Mouse (Mus musculus): ENCODE data around the gene Lypd3. TPM values are rescaled to one million over a fixed set of nuclear protein-coding genes. Genes with fewer than 3 reads are reported as not detected.
"Not testable (repeated sequence)": the region's sequence is repeated elsewhere in the genome, so short reads cannot be mapped to it uniquely, and the experiment has no call there.

Lypd3 gene
- polyA plus RNA-seq, 1 experiment from 2014 or later: 2.0 TPM

- Histone ChIP-seq H3K4me1 (ENCODE audit: control insufficient read depth, insufficient read depth, low read length) (peaks cover 9% of the 10 kb centered on the region; the same call in 1 of the 2 replicates), H3K36me3 (replicated peaks; ENCODE audit: control insufficient read depth, insufficient read depth, low read depth, low read length) (no peaks in the 10 kb centered on the region), H3K9ac (replicated peaks; ENCODE audit: low read length) (no peak overlapping the region), H3K27ac (replicated peaks; ENCODE audit: low read depth, low read length) (no peak overlapping the region), H3K4me3 (ENCODE audit: low read depth, low read length) (no peak overlapping the region), H3K9me3 (replicated peaks; ENCODE audit: control insufficient read depth, low read length) (no peaks in the 10 kb centered on the region), H3K4me2 (ENCODE audit: low read depth, low read length) (no peak overlapping the region), H3K27me3 (ENCODE audit: control insufficient read depth, insufficient read depth, low read length) (peaks cover 38% of the 10 kb centered on the region)
- 70% methylated on average over 13 of the region's 13 CpGs for WGBS
- DNase-seq (ENCODE audit: low spot score) (no peak), ATAC-seq (replicated peaks; ENCODE audit: insufficient number of reproducible peaks, low FRiP score, low TSS enrichment, low read depth) (no peak)
Measured at GRCm38 (mm10) chr7:24614816-24615215, 21.5 kb upstream of the Lypd3 start.

- WGBS: 79% methylated on average over 8 of the region's 8 CpGs
- no peak overlapping the region for H3K9ac ChIP-seq (replicated peaks; ENCODE audit: low read length)
- no peak overlapping the region for H3K4me2 ChIP-seq (ENCODE audit: low read depth, low read length)
- H3K4me1 ChIP-seq (ENCODE audit: control insufficient read depth, insufficient read depth, low read length): no peaks in the 10 kb centered on the region
- no peak overlapping the region for H3K27ac ChIP-seq (replicated peaks; ENCODE audit: low read depth, low read length)
- H3K27me3 ChIP-seq (ENCODE audit: control insufficient read depth, insufficient read depth, low read length): peaks cover 10% of the 10 kb centered on the region
- H3K4me3 ChIP-seq (ENCODE audit: low read depth, low read length): no peak overlapping the region
- DNase-seq (ENCODE audit: low spot score): no peak
- ATAC-seq (replicated peaks; ENCODE audit: insufficient number of reproducible peaks, low FRiP score, low TSS enrichment, low read depth): no peak
- no peaks in the 10 kb centered on the region for H3K9me3 ChIP-seq (replicated peaks; ENCODE audit: control insufficient read depth, low read length)
- no peaks in the 10 kb centered on the region for H3K36me3 ChIP-seq (replicated peaks; ENCODE audit: control insufficient read depth, insufficient read depth, low read depth, low read length)
Measured at GRCm38 (mm10) chr7:24617763-24618162, 18.6 kb upstream of the Lypd3 start.

- H3K4me3 ChIP-seq (ENCODE audit: low read depth, low read length); H3K36me3 ChIP-seq (replicated peaks; ENCODE audit: control insufficient read depth, insufficient read depth, low read depth, low read length); H3K9me3 ChIP-seq (replicated peaks; ENCODE audit: control insufficient read depth, low read length); ATAC-seq (replicated peaks; ENCODE audit: insufficient number of reproducible peaks, low FRiP score, low TSS enrichment, low read depth); DNase-seq (ENCODE audit: low spot score); H3K27me3 ChIP-seq (ENCODE audit: control insufficient read depth, insufficient read depth, low read length); H3K9ac ChIP-seq (replicated peaks; ENCODE audit: low read length); H3K4me1 ChIP-seq (ENCODE audit: control insufficient read depth, insufficient read depth, low read length); H3K4me2 ChIP-seq (ENCODE audit: low read depth, low read length); H3K27ac ChIP-seq (replicated peaks; ENCODE audit: low read depth, low read length): not testable (repeated sequence)
- 89% methylated on average over 8 of the region's 8 CpGs for WGBS
Measured at GRCm38 (mm10) chr7:24618374-24618773, 18.0 kb upstream of the Lypd3 start.

- DNase-seq (ENCODE audit: low spot score) (no peak), ATAC-seq (replicated peaks; ENCODE audit: insufficient number of reproducible peaks, low FRiP score, low TSS enrichment, low read depth) (no peak)
- no peak overlapping the region for H3K9ac ChIP-seq (replicated peaks; ENCODE audit: low read length)
- WGBS: 46% methylated on average over 13 of the region's 13 CpGs
- H3K4me2 ChIP-seq (ENCODE audit: low read depth, low read length): no peak overlapping the region
- H3K27ac ChIP-seq (replicated peaks; ENCODE audit: low read depth, low read length): no peak overlapping the region
- no peaks in the 10 kb centered on the region for H3K9me3 ChIP-seq (replicated peaks; ENCODE audit: control insufficient read depth, low read length)
- no peaks in the 10 kb centered on the region for H3K36me3 ChIP-seq (replicated peaks; ENCODE audit: control insufficient read depth, insufficient read depth, low read depth, low read length)
- H3K4me3 ChIP-seq (ENCODE audit: low read depth, low read length): no peak overlapping the region
- no peaks in the 10 kb centered on the region for H3K4me1 ChIP-seq (ENCODE audit: control insufficient read depth, insufficient read depth, low read length)
- no peaks in the 10 kb centered on the region for H3K27me3 ChIP-seq (ENCODE audit: control insufficient read depth, insufficient read depth, low read length)
Measured at GRCm38 (mm10) chr7:24619671-24620397, 16.5 kb upstream of the Lypd3 start.

GRCm38 (mm10) chr7:24621193-24621592 lies 15.2 kb upstream of the Lypd3 start:
- 80% methylated on average over 3 of the region's 3 CpGs for WGBS
- DNase-seq (ENCODE audit: low spot score) (no peak), ATAC-seq (replicated peaks; ENCODE audit: insufficient number of reproducible peaks, low FRiP score, low TSS enrichment, low read depth) (no peak)
- Histone ChIP-seq H3K4me1 (ENCODE audit: control insufficient read depth, insufficient read depth, low read length) (no peaks in the 10 kb centered on the region), H3K27ac (replicated peaks; ENCODE audit: low read depth, low read length) (no peak overlapping the region), H3K9me3 (replicated peaks; ENCODE audit: control insufficient read depth, low read length) (no peaks in the 10 kb centered on the region), H3K4me2 (ENCODE audit: low read depth, low read length) (no peak overlapping the region), H3K4me3 (ENCODE audit: low read depth, low read length) (no peak overlapping the region), H3K27me3 (ENCODE audit: control insufficient read depth, insufficient read depth, low read length) (no peaks in the 10 kb centered on the region), H3K9ac (replicated peaks; ENCODE audit: low read length) (no peak overlapping the region), H3K36me3 (replicated peaks; ENCODE audit: control insufficient read depth, insufficient read depth, low read depth, low read length) (no peaks in the 10 kb centered on the region)

- Histone ChIP-seq H3K9ac (replicated peaks; ENCODE audit: low read length) (no peak overlapping the region), H3K27me3 (ENCODE audit: control insufficient read depth, insufficient read depth, low read length) (no peaks in the 10 kb centered on the region), H3K4me3 (ENCODE audit: low read depth, low read length) (no peak overlapping the region), H3K4me2 (ENCODE audit: low read depth, low read length) (no peak overlapping the region), H3K27ac (replicated peaks; ENCODE audit: low read depth, low read length) (no peak overlapping the region), H3K4me1 (ENCODE audit: control insufficient read depth, insufficient read depth, low read length) (no peaks in the 10 kb centered on the region), H3K9me3 (replicated peaks; ENCODE audit: control insufficient read depth, low read length) (no peaks in the 10 kb centered on the region), H3K36me3 (replicated peaks; ENCODE audit: control insufficient read depth, insufficient read depth, low read depth, low read length) (no peaks in the 10 kb centered on the region)
- WGBS: 79% methylated on average over 6 of the region's 6 CpGs
- DNase-seq (ENCODE audit: low spot score) (no peak), ATAC-seq (replicated peaks; ENCODE audit: insufficient number of reproducible peaks, low FRiP score, low TSS enrichment, low read depth) (no peak)
Measured at GRCm38 (mm10) chr7:24622967-24623366, 13.4 kb upstream of the Lypd3 start.

- peak; percentile 89 for DNase-seq (ENCODE audit: low spot score)
- H3K4me3 ChIP-seq (ENCODE audit: low read depth, low read length): peak overlapping the region; percentile 16
- ATAC-seq (replicated peaks; ENCODE audit: insufficient number of reproducible peaks, low FRiP score, low TSS enrichment, low read depth): peak; percentile 80
- WGBS: 9% methylated on average over 30 of the region's 33 CpGs
- H3K9me3 ChIP-seq (replicated peaks; ENCODE audit: control insufficient read depth, low read length): no peaks in the 10 kb centered on the region
- H3K27ac ChIP-seq (replicated peaks; ENCODE audit: low read depth, low read length): no peak overlapping the region; the same call in 1 of the 2 replicates
- no peaks in the 10 kb centered on the region for H3K27me3 ChIP-seq (ENCODE audit: control insufficient read depth, insufficient read depth, low read length)
- H3K4me2 ChIP-seq (ENCODE audit: low read depth, low read length): peak overlapping the region; percentile 60
- no peaks in the 10 kb centered on the region for H3K4me1 ChIP-seq (ENCODE audit: control insufficient read depth, insufficient read depth, low read length)
- no peaks in the 10 kb centered on the region for H3K36me3 ChIP-seq (replicated peaks; ENCODE audit: control insufficient read depth, insufficient read depth, low read depth, low read length)
- peak overlapping the region; percentile 59 for H3K9ac ChIP-seq (replicated peaks; ENCODE audit: low read length)
Measured at GRCm38 (mm10) chr7:24628685-24629610, 7.4 kb upstream of the Lypd3 start.

GRCm38 (mm10) chr7:24629672-24630071 lies 6.7 kb upstream of the Lypd3 start:
- 67% methylated on average over 4 of the region's 4 CpGs for WGBS
- H3K27me3 ChIP-seq (ENCODE audit: control insufficient read depth, insufficient read depth, low read length): no peaks in the 10 kb centered on the region
- H3K9ac ChIP-seq (replicated peaks; ENCODE audit: low read length): no peak overlapping the region
- H3K4me3 ChIP-seq (ENCODE audit: low read depth, low read length): no peak overlapping the region
- no peak for DNase-seq (ENCODE audit: low spot score)
- H3K4me1 ChIP-seq (ENCODE audit: control insufficient read depth, insufficient read depth, low read length): no peaks in the 10 kb centered on the region
- H3K36me3 ChIP-seq (replicated peaks; ENCODE audit: control insufficient read depth, insufficient read depth, low read depth, low read length): no peaks in the 10 kb centered on the region
- H3K27ac ChIP-seq (replicated peaks; ENCODE audit: low read depth, low read length): no peak overlapping the region
- H3K4me2 ChIP-seq (ENCODE audit: low read depth, low read length): no peak overlapping the region
- ATAC-seq (replicated peaks; ENCODE audit: insufficient number of reproducible peaks, low FRiP score, low TSS enrichment, low read depth): no peak
- no peaks in the 10 kb centered on the region for H3K9me3 ChIP-seq (replicated peaks; ENCODE audit: control insufficient read depth, low read length)
